Mouse (Mus musculus) activated CD4-positive, CD25-positive, alpha-beta regulatory T cell (primary cell): Measurements from ENCODE around the gene Rsf1. TPM values are rescaled to one million over a fixed set of nuclear protein-coding genes. Genes with fewer than 3 reads are reported as not detected.

Experiments used
- polyA plus RNA-seq, 2 experiments: library from polyadenylated mRNA; unstranded; fragments of 100-300 nt; shearing (Covaris generic); gene quantifications; one replicate each; pipeline ENCODE4 v1.2.1; 2017

Gene Rsf1
- polyA plus RNA-seq: 10 to 100 TPM; 40.9 to 54.0 TPM

DNA sequence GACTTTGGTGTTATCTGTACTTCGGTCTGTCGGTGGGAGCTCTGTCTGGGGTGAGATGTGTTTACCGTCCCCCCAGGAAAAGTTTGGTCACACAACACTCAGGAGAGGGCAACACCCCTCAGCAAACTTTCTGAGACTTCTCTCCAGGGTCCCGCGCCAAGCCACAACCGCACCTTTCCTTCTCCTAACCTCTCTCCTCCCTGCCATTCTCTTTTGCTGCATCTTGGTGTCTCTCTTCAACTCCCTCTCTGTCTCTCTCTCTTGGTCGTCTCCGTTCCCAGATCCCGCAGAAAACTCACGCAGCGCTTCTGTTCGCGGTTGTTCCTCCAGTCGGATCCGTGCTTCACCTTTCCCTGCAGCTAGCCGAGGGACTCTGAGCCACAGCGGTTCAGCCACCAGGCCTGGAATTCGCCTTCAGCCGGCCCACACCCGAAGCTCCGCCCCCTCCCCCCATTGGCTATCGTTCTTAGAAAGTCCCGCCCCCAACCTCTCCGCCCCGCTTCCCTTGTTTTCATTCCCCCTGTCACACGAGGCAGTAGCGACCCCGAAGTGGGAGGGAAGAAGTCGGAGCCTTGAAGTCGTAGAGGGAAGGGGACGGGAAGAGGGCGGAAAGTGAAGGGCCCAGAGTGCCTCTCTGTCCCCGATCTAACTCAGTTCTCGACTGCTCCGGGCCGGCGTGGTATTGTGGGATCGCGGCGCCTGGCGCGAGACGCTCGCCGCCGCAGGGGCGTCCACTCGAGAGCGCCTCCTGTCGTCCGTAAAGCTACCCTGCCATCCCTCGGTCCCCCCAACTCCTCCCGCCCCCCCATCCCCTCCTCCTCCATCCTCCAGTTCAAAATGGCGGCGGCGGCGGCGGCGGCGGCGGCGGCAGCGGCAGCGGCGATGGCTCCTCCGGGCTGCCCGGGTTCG lies at the start of gene Rsf1, which contains the start of gene Aamdc:
Gene Rsf1 (plus strand): TSS at position 823 of the 909 bp plus-strand sequence.
Gene Aamdc (minus strand): TSS at position 431 of the 909 bp plus-strand sequence.

GRCm38 (mm10) chr7:97696506-97697254 lies 117.0 kb downstream of the Rsf1 start, which contains the start of gene Clns1a:
TSS of gene Clns1a (plus strand) at chr7:97696634.

DNA sequence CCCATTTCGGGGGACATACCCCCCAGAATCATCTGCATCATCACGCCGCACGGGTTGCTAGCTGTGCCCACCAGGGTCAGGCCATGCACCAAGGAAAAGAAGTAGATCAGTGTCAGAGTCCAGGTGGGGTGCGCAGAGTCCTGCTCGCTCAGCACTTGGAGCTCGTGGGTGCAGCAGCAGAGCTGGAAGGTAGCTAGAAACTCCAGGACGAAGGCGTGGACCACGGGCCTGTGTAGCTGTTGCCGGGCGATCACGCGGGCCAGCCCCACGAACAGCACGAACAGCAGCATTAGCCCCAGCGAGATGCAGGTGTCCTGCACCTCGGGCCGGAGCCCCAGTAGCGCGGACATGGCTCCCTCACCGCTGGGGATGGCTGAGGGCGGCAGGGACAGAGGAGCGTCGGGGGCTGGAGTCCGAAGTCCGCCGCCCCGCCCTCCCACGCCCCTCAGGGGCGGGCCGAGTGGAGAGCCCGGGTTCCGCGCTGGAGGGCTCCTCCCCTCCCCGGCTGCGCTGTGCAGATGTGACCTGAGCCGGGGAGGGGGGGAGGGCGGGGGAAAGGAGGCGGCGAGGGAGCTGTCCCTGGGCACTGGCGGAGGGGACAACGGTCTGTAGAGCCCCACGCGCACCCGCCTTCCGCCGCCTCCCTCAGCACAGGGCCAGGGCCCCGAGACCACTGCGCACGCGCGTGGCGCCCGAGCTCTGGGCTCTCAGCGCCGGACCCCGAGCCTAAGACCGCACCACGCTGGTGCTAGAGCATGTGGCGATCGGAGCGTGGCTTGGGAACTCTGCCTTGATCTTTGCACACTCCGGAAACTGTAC lies 158.2 kb downstream of the Rsf1 start, which contains the start of gene Aqp11:
Gene Aqp11 (minus strand): TSS at position 652 of the 819 bp plus-strand sequence.

Other genes with a start within 250 kb of the Rsf1 start
- gene Usp35, start 247.9 kb upstream of the Rsf1 start, polyA plus RNA-seq: 1 to 10 TPM; 3.4 to 3.8 TPM
- gene Kctd21, start 247.6 kb upstream of the Rsf1 start, polyA plus RNA-seq: 1 to 10 TPM; 1.1 to 2.8 TPM
- gene Alg8, start 208.3 kb upstream of the Rsf1 start, polyA plus RNA-seq: 10 to 100 TPM; 18.1 TPM
- 100 to 1,000 TPM; 176 to 201 TPM for gene Ndufc2, start 179.9 kb upstream of the Rsf1 start, polyA plus RNA-seq
- gene Thrsp, start 162.2 kb upstream of the Rsf1 start, polyA plus RNA-seq: under 1 TPM; 0.12 to 0.32 TPM
- 1 to 10 TPM in 1 of 2 experiments, under 1 TPM in 1; 0.79 to 3.1 TPM for gene Kctd14, start 128.6 kb upstream of the Rsf1 start, polyA plus RNA-seq
- 10 to 100 TPM; 34.6 to 43.1 TPM for gene Ints4, start 98.9 kb upstream of the Rsf1 start, polyA plus RNA-seq
- gene Aamdc, start 392 bp upstream of the Rsf1 start, polyA plus RNA-seq: 10 to 100 TPM; 37.5 to 40.1 TPM
- 100 to 1,000 TPM; 111 to 147 TPM for gene Clns1a, start 116.7 kb downstream of the Rsf1 start, polyA plus RNA-seq
- under 1 TPM; 0.58 to 0.98 TPM for gene Aqp11, start 158.4 kb downstream of the Rsf1 start, polyA plus RNA-seq
- gene Pak1, start 208.7 kb downstream of the Rsf1 start, polyA plus RNA-seq: 1 to 10 TPM; 1.6 to 4.2 TPM